Mouse (Mus musculus): ENCODE results near the gene Klf7. TPM values are rescaled to one million over a fixed set of nuclear protein-coding genes. Genes with fewer than 3 reads are reported as not detected.

The Klf7 gene
- total RNA-seq, 2 experiments from 2014 or later = 21.0 to 26.6 TPM

- DNase-seq (ENCODE audit: low spot score in 2 of 2) = no peak
Measured at GRCm38 (mm10) chr1:63992506-63992905, 129.6 kb downstream of the Klf7 start.

GRCm38 (mm10) chr1:63990416-63990815, 131.7 kb downstream of the Klf7 start:
- DNase-seq (ENCODE audit: low spot score in 2 of 2) = no peak

GRCm38 (mm10) chr1:63980733-63981132, 141.3 kb downstream of the Klf7 start:
- DNase-seq (ENCODE audit: low spot score in 2 of 2) = no peak

Small RNA genes lying within 50 kb of the gene (microRNA-seq; reads per million reads assigned to microRNA genes)
- not detected for gene Mir6899
